Mouse (Mus musculus) testis, adult 2 months (tissue): Measurements from ENCODE around the gene Gm20388.

Source experiments
- CTCF ChIP-seq: fragments of 200-500 bp; IDR thresholded peaks from 2 replicates; pipeline ENCODE4 v1.5.1; 2012; ENCODE audit warnings: low read depth, mild to moderate bottlenecking, inconsistent platforms, low read length, moderate library complexity; ENCODE audit not compliant: control insufficient read depth, insufficient read depth, insufficient replicate concordance
- POLR2A ChIP-seq: fragments of 200-500 bp; IDR thresholded peaks from 2 replicates; pipeline ENCODE4 v1.6.1; 2012; ENCODE audit warnings: low read depth, mild to moderate bottlenecking, inconsistent platforms, low read length, moderate library complexity; ENCODE audit not compliant: control insufficient read depth

GRCm38 (mm10) chr8:122847829-122848561 is 2937.4 kb downstream of the Gm20388 start, which contains the start of gene Cdh15:
- TF ChIP-seq CTCF (no peak), POLR2A (no peak)
